Mouse (Mus musculus): ENCODE measurements around the gene Rora. TPM values are rescaled to one million over a fixed set of nuclear protein-coding genes. Genes with fewer than 3 reads are reported as not detected.

The Rora gene
- polyA plus RNA-seq, 1 experiment from 2014 or later, result 12.6 TPM

DNA sequence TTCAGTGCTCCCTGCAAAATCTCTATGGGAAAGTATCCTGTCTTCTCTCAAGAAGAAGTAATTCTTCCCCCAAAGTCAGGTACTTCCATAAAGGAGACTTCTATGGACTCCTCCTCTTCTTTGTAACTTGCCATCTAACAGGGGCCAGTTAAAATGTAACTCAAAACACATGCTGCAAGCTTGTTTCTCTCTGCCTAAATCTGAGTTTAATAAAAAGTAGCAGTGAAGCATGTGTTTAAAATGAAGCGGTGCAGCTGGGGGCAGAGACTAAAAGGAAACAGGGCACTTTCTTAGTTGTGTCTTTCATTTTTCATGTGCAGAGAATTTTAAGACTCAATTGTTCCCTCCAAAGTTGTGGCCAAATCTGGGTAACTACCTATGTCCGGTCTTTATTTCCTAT, 221.0 kb downstream of the Rora start:
- H3K4me3 ChIP-seq, result no peak overlapping the region
- no peaks in the 10 kb centered on the region for H3K36me3 ChIP-seq (ENCODE audit: poor library complexity, severe bottlenecking)
- ATAC-seq, result no peak
- 95% methylated on average over 2 of the region's 2 CpGs for WGBS
- no peaks in the 10 kb centered on the region for H3K27me3 ChIP-seq
- no peak overlapping the region for H3K4me2 ChIP-seq
- no peaks in the 10 kb centered on the region for H3K9me3 ChIP-seq (replicated peaks)
- H3K9ac ChIP-seq, result no peak overlapping the region
- no peak overlapping the region for H3K27ac ChIP-seq
- H3K4me1 ChIP-seq, result 0 out of 2 replicates have a peak, but pooled peaks cover 3% of the 10 kb centered on the region

DNA sequence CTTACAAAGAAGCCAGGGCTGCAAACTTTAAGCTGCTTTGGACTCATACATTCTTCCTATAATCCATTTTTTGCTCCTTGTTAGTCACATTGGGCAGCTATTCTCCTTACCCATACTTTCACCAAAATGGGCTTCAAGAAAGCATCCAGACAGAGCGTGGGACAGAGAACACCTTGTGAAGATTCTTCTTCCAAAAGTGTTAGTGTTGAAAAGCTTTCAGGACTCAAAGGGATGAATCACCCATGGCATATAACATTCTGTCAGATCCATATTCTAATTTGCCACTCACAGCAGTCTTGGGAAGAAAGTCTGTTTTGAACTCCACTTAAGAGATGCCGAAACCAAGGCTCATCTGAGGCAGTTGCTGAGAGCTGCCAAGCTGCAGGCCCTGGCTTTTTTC, 222.2 kb downstream of the Rora start:
- no peak for ATAC-seq
- H3K4me3 ChIP-seq, result no peak overlapping the region
- peaks cover 13% of the 10 kb centered on the region; the same call in 1 of the 2 replicates for H3K4me1 ChIP-seq
- H3K4me2 ChIP-seq, result no peak overlapping the region
- H3K9me3 ChIP-seq (replicated peaks), result no peaks in the 10 kb centered on the region
- no peak overlapping the region for H3K9ac ChIP-seq
- 89% methylated on average over 2 of the region's 2 CpGs for WGBS
- no peaks in the 10 kb centered on the region for H3K36me3 ChIP-seq (ENCODE audit: poor library complexity, severe bottlenecking)
- no peaks in the 10 kb centered on the region for H3K27me3 ChIP-seq
- no peak overlapping the region for H3K27ac ChIP-seq

DNA sequence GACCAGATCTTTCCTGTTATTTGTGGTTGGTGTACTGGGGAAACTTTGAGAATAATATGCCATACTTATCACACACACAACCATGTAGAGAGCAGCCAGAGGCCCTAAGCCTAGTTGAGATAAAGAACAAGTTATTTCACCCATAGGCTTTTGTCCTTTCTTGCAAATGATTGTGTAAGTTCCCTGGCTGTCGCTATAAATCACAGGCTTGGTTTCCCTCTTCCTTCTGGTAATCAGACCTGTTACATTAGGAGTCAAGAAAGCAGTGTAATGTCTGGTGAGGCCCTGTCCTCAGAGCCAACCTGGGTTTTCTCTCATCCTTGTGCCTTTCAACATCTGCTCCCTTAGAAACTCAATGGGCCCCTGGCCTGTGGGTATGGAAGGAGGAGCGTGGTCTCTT, 222.7 kb downstream of the Rora start:
- ATAC-seq, result no peak
- H3K4me1 ChIP-seq, result peaks cover 18% of the 10 kb centered on the region
- H3K4me2 ChIP-seq, result no peak overlapping the region
- WGBS, result 89% methylated on average over 2 of the region's 2 CpGs
- no peak overlapping the region for H3K4me3 ChIP-seq
- H3K9me3 ChIP-seq (replicated peaks), result no peaks in the 10 kb centered on the region
- H3K9ac ChIP-seq, result no peak overlapping the region
- H3K27ac ChIP-seq, result no peak overlapping the region
- no peaks in the 10 kb centered on the region for H3K27me3 ChIP-seq
- no peaks in the 10 kb centered on the region for H3K36me3 ChIP-seq (ENCODE audit: poor library complexity, severe bottlenecking)

DNA sequence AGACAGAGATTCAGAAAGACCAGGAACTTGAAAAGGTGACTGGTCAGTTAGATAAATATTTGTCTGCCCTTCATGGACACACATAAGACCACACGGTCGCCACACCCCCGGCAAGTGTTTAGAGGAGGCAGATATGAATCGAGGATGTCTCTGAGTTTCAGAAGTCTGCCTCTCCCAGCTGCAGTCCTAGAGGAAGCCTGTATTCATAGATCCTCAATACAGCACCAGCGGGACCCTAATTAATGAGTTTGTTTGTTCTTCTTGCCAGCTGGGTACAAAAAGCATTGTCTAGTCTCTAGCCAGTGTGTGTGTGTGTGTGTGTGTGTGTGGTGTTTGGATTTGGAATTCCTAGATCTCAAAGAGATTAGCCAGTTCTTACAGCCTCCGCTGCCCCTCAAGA, 228.3 kb downstream of the Rora start:
- ATAC-seq, result peak; percentile 74; the same call in 1 of the 2 replicates
- no peak overlapping the region for H3K4me2 ChIP-seq
- H3K27ac ChIP-seq, result no peak overlapping the region
- peaks cover 39% of the 10 kb centered on the region for H3K4me1 ChIP-seq
- no peak overlapping the region for H3K4me3 ChIP-seq
- no peaks in the 10 kb centered on the region for H3K36me3 ChIP-seq (ENCODE audit: poor library complexity, severe bottlenecking)
- H3K27me3 ChIP-seq, result no peaks in the 10 kb centered on the region
- H3K9ac ChIP-seq, result no peak overlapping the region
- H3K9me3 ChIP-seq (replicated peaks), result no peaks in the 10 kb centered on the region
- WGBS, result 6% methylated on average over 6 of the region's 6 CpGs

DNA sequence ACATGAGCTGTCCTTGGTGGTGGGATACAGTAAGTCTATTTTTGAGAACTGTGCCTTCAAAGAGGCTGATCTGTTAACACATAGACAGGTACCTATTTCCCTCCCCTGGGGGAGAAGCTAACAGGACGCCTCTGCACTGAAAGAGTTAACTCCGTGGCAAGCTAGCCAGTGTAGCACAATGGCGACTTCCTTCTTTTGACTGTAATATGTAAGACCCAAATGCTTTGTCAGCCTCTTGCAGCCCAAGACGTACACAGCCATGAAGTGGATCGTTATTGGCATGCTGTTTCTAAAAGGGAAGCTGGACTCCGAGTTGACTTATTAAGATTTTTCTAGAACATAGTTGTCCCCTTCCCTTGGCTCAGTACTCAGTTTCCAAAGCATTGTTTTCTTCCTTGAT, 229.4 kb downstream of the Rora start:
- Histone ChIP-seq H3K4me2 (no peak overlapping the region), H3K27me3 (no peaks in the 10 kb centered on the region), H3K4me3 (no peak overlapping the region), H3K27ac (no peak overlapping the region), H3K9me3 (replicated peaks) (no peaks in the 10 kb centered on the region), H3K36me3 (ENCODE audit: poor library complexity, severe bottlenecking) (no peaks in the 10 kb centered on the region), H3K9ac (no peak overlapping the region), H3K4me1 (peaks cover 38% of the 10 kb centered on the region)
- 19% methylated on average over 6 of the region's 6 CpGs for WGBS
- ATAC-seq, result no peak

DNA sequence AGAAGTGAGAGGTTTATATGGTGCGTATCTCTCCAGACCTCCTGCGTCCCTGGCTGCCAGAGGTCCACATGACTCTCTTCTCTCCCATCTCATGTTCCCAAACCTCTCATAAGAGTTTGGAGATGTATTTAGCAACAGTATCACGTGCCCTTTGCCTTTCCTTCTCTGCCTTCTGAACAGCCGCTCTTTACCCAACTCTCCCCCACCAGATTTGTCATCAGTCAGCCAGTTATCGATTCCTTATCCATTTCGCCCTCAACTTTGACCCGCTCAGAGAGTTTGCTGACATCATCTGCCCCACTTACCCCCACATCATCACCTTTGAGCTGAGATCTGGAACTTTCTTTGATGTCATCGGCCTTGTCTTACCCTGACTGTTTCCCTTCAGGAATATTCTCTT, 230.1 kb downstream of the Rora start:
- H3K27me3 ChIP-seq, result no peaks in the 10 kb centered on the region
- no peak overlapping the region for H3K27ac ChIP-seq
- ATAC-seq, result no peak
- peaks cover 45% of the 10 kb centered on the region for H3K4me1 ChIP-seq
- no peak overlapping the region for H3K4me2 ChIP-seq
- no peaks in the 10 kb centered on the region for H3K9me3 ChIP-seq (replicated peaks)
- no peak overlapping the region for H3K4me3 ChIP-seq
- H3K9ac ChIP-seq, result no peak overlapping the region
- H3K36me3 ChIP-seq (ENCODE audit: poor library complexity, severe bottlenecking), result no peaks in the 10 kb centered on the region
- 92% methylated on average over 8 of the region's 8 CpGs for WGBS

DNA sequence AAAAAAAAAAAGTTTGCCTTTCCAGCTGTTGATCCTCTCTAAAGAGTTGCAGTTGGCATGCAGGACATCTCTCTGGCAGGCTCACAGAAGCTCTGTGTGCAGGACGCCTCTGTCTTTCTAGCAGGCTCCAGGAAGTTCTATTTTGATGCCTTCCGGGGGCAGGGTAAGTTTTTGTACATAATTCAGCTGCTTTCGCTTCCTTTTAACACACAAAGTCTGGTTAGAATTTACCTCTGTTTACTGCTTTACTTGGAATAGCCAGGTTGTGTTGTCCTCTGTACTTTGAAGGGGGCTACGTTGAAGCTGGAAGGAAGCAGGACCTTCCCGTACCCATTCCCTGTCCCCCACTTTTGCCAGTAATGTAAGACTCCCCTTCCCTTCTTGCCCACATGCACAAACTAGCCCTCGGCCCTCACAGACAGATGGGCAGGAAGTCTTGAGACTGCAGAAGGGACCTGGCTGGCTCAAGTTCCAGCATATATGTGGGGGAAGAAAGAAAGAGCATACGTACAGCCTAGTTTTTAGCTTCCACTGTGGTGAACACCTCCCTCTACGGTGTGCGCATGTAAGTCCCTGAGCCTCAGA, 231.0 kb downstream of the Rora start:
- ATAC-seq, result no peak
- Histone ChIP-seq H3K4me2 (no peak overlapping the region), H3K27ac (no peak overlapping the region), H3K36me3 (ENCODE audit: poor library complexity, severe bottlenecking) (no peaks in the 10 kb centered on the region), H3K9me3 (replicated peaks) (no peaks in the 10 kb centered on the region), H3K4me1 (peaks cover 49% of the 10 kb centered on the region), H3K4me3 (no peak overlapping the region), H3K27me3 (no peaks in the 10 kb centered on the region), H3K9ac (no peak overlapping the region)
- WGBS, result 90% methylated on average over 9 of the region's 9 CpGs

DNA sequence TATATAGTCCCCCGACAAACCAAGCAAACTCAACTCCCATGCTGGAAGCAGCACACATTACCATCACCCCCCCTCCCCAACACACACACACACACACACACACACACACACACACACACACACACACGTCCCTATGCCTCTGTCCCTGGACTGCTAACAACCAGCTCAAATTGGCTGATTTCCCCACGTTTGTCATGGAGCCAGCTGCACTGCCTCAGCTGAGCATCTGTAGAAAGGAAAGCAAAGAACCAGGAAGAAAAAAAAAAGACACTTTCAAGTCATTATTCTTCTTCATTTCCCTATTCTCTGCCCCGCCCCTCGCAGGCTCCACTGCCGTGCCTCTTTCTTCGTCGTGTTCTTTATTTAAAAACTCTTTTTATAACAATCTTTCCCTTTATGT, 235.1 kb downstream of the Rora start:
- no peaks in the 10 kb centered on the region for H3K36me3 ChIP-seq (ENCODE audit: poor library complexity, severe bottlenecking)
- ATAC-seq, result peak; percentile 66
- no peak overlapping the region for H3K4me3 ChIP-seq
- 0 out of 2 replicates have a peak overlapping the region, but pooled peaks have one; percentile 1 for H3K27ac ChIP-seq
- H3K4me1 ChIP-seq, result peaks cover 13% of the 10 kb centered on the region
- H3K9ac ChIP-seq, result no peak overlapping the region
- 22% methylated on average over 8 of the region's 8 CpGs for WGBS
- H3K9me3 ChIP-seq (replicated peaks), result no peaks in the 10 kb centered on the region
- no peaks in the 10 kb centered on the region for H3K27me3 ChIP-seq
- H3K4me2 ChIP-seq, result peak overlapping the region; percentile 24

DNA sequence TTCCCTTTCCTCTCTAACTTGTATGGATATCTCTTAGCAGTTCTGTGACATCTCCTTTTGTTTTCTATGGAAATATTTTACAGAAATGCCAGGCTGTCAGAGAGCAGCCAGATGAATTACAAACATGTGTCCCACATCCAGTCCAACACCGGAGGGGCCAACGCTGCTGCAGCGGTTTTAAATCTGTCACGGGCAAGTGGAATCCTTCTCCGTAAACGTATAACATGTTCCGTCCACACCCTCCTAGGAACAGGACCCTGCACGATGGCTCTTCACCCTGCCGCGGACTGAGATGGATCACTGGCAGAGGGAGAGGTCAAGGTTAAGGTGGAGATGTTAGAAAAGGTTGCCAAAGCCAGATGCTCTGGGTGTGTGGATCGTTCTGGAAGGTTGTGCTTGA, 237.8 kb downstream of the Rora start:
- no peaks in the 10 kb centered on the region for H3K9me3 ChIP-seq (replicated peaks)
- no peak overlapping the region for H3K9ac ChIP-seq
- ATAC-seq, result no peak
- no peak overlapping the region for H3K4me2 ChIP-seq
- H3K27me3 ChIP-seq, result no peaks in the 10 kb centered on the region
- 94% methylated on average over 11 of the region's 11 CpGs for WGBS
- H3K36me3 ChIP-seq (ENCODE audit: poor library complexity, severe bottlenecking), result no peaks in the 10 kb centered on the region
- H3K4me3 ChIP-seq, result no peak overlapping the region
- no peak overlapping the region for H3K27ac ChIP-seq
- peaks cover 13% of the 10 kb centered on the region for H3K4me1 ChIP-seq

DNA sequence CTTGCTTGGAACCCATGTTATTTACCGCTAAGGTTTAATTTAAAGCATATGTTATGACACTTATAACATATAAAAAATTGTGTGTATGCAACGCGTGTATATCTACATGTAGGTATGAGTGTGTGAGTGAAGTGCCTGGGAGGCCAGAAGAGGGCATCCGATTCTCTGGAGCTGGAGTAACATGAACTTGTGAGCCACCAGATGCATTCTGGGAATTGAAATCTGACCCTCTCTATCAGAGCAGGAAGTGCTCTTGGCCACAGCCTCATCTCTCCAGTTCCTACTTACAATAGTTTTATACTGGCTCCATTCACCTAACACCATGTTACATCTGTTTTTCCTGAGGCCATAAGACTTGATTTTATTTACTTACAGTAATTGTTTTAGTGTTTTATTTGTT, 238.8 kb downstream of the Rora start:
- H3K27ac ChIP-seq, result no peak overlapping the region
- WGBS, result 93% methylated on average over 4 of the region's 4 CpGs
- ATAC-seq, result no peak

DNA sequence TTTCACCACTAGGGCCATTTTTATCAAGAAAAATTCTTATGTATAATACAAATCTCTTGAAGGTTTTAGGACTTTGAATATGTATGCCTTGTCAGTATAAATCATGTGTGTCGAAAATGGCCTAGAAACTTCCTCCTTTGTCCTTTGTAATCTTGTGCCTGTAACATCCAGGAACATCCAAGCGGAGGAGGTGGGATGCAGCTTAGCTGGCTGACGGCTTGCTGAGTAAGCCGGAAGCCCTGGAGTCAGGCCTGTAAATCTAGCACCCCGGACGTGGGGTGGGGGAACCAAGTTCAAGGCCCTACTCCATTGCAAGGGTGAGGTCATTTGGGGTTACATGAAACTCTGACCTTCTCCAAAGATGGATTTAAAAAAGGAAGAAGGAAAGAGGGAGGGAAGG, 239.3 kb downstream of the Rora start:
- 90% methylated on average over 6 of the region's 6 CpGs for WGBS
- H3K9ac ChIP-seq, result no peak overlapping the region
- no peak overlapping the region for H3K27ac ChIP-seq
- H3K4me3 ChIP-seq, result no peak overlapping the region
- no peaks in the 10 kb centered on the region for H3K27me3 ChIP-seq
- H3K36me3 ChIP-seq (ENCODE audit: poor library complexity, severe bottlenecking), result no peaks in the 10 kb centered on the region
- peaks cover 12% of the 10 kb centered on the region for H3K4me1 ChIP-seq
- no peaks in the 10 kb centered on the region for H3K9me3 ChIP-seq (replicated peaks)
- no peak overlapping the region for H3K4me2 ChIP-seq
- no peak for ATAC-seq

More for the DNA sequence above, 238.8 kb downstream of the Rora start:
- Histone ChIP-seq H3K4me1 (peaks cover 13% of the 10 kb centered on the region), H3K9me3 (replicated peaks) (no peaks in the 10 kb centered on the region), H3K4me3 (no peak overlapping the region), H3K27me3 (no peaks in the 10 kb centered on the region), H3K4me2 (no peak overlapping the region), H3K36me3 (ENCODE audit: poor library complexity, severe bottlenecking) (no peaks in the 10 kb centered on the region), H3K9ac (no peak overlapping the region)

DNA sequence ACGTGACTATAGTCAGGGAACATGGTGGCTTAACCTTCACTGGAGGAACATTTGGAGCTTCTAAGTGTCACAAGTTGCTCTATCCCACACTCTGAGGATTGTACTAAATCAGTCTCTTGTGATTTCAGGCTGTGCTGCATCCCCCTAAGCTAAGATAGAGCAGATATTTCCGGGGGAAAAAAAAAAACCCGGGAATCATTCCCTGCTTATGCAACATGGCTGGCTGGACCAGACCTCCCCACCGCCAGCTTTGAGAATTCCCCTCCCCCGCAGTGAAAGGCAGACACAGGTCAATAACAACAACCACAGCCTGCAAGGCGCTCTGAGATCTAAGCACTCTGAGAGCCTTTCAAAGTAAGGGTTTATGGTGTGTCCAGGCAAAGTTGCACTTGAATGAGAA, 244.7 kb downstream of the Rora start:
- 79% methylated on average over 6 of the region's 6 CpGs for WGBS
- no peak for ATAC-seq
- H3K4me2 ChIP-seq, result no peak overlapping the region
- no peak overlapping the region for H3K9ac ChIP-seq
- no peaks in the 10 kb centered on the region for H3K9me3 ChIP-seq (replicated peaks)
- H3K36me3 ChIP-seq (ENCODE audit: poor library complexity, severe bottlenecking), result no peaks in the 10 kb centered on the region
- no peak overlapping the region for H3K4me3 ChIP-seq
- no peaks in the 10 kb centered on the region for H3K4me1 ChIP-seq
- H3K27me3 ChIP-seq, result no peaks in the 10 kb centered on the region
- no peak overlapping the region for H3K27ac ChIP-seq

DNA sequence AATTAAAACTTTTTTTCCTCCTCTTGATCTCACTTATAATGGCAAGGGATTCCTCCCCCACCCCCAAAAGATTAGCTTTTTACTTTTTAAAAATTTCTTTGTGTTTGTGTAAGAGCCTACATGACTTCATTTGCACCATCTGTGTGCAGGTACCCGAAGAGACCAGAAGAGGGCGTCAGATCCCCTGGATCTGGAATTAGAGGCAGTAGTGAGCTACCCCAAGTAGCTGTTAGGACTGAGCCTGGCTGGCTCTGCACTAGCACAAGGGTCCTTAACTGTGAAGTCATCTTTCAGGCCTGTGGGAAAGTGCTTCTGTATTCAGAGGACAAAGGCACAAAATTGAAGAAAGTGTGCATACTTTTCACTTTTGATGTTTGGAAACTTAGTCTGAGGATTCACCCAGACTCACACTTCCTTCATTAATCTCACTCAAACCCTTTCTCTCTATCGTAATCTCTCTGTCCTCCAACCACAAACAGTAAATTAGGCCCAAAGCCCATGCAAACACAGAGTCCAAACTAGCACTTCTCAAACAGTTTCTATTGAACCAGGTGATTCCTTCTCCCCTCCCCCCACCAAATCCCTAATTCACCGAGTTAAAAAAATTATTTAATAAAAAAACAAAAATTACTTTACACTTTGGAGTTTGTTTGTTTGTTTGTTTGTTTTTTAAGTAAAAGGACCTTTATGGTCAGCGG, 246.1 kb downstream of the Rora start:
- H3K36me3 ChIP-seq (ENCODE audit: poor library complexity, severe bottlenecking), result no peaks in the 10 kb centered on the region
- no peak overlapping the region for H3K4me3 ChIP-seq
- WGBS, result 85% methylated on average over 5 of the region's 5 CpGs

More for the DNA sequence above, 246.1 kb downstream of the Rora start:
- Histone ChIP-seq H3K27me3 (no peaks in the 10 kb centered on the region), H3K4me2 (no peak overlapping the region), H3K4me1 (no peaks in the 10 kb centered on the region), H3K9me3 (replicated peaks) (no peaks in the 10 kb centered on the region), H3K27ac (no peak overlapping the region), H3K9ac (no peak overlapping the region)
- no peak for ATAC-seq
